Mouse (Mus musculus) Patski (cell line): ENCODE measurements around the gene Fmr1. TPM values are rescaled to one million over a fixed set of nuclear protein-coding genes. Genes with fewer than 3 reads are reported as not detected.
"Not testable (repeated sequence)": the region's sequence is repeated elsewhere in the genome, so short reads cannot be mapped to it uniquely, and the experiment has no call there.

ENCODE experiments used
- ATAC-seq: fragments of 100-300 bp; one replicate; pipeline ENCODE4 v1.8.0; 2021
- CTCF ChIA-PET: fragments of 350-600 bp; sonication (Branson Sonifier 250); formaldehyde crosslinking; loops from one replicate; lab custom pipeline; 2022; ENCODE audit warnings: inconsistent platforms; lab: Charles Lee
- POLR2A ChIA-PET: fragments of 350-600 bp; sonication (Branson Sonifier 250); formaldehyde crosslinking; loops from one replicate; lab custom pipeline; 2022; ENCODE audit warnings: antibody characterized with exemption, inconsistent platforms; lab: Charles Lee
- DNase-seq: peaks from one replicate; pipeline ENCODE4 v3.0.0-alpha.2; 2011; ENCODE audit warnings: low read depth, low spot score
- H3K27me3 ChIP-seq: fragments of 371-371 bp; one replicate; pipeline ENCODE4 v1.5.1; 2021
- CTCF ChIP-seq: fragments of 100-300 bp; IDR thresholded peaks from one replicate; pipeline ENCODE4 v1.5.1; 2021
- in situ Hi-C: fragments of 300-500 bp; cut with MboI; formaldehyde crosslinking; loops from 3 replicates; pipeline ENCODE4 v1.11.1; 2018; ENCODE audit warnings: low pct_unique_long_range_greater_than_20kb, mixed read lengths
- polyA plus RNA-seq: library from polyadenylated mRNA; unstranded; gene quantifications from one replicate; pipeline ENCODE4 v1.2.3, GENCODE M21; 2021

Fmr1 gene
- polyA plus RNA-seq: 46.3 TPM

- CTCF ChIA-PET: no interaction called here
- POLR2A ChIA-PET: no interaction called here
- ATAC-seq (peak; percentile 96), DNase-seq (peak; percentile 51)
- no peak for TF ChIP-seq CTCF
- peaks cover 25% of the 10 kb centered on the region for H3K27me3 ChIP-seq
- in situ Hi-C loops: no loop called here
Observed at GRCm38 (mm10) chrX:68678333-68678740, at the start of gene Fmr1. Gene Fmr1, plus strand, starts transcription at chrX:68678541.

GRCm38 (mm10) chrX:68641603-68642002 lies 36.7 kb upstream of the Fmr1 start:
- TF ChIP-seq CTCF: no peak
- ChIA-PET POLR2A (no interaction called here), CTCF (no interaction called here)
- DNase-seq (no peak), ATAC-seq (no peak)
- in situ Hi-C loops: no loop called here
- peaks cover 42% of the 10 kb centered on the region for H3K27me3 ChIP-seq

GRCm38 (mm10) chrX:68645154-68645919 lies 33.0 kb upstream of the Fmr1 start:
- no peak for ATAC-seq
- no peak for DNase-seq
- no peak for TF ChIP-seq CTCF
- peaks cover 36% of the 10 kb centered on the region for H3K27me3 ChIP-seq
- ChIA-PET CTCF (interaction anchor here (1.6 kb wide), 1 partner anchor 28 kb away, joined by 3 read pairs; no protein-coding TSS in a partner anchor), POLR2A (no interaction called here)
- in situ Hi-C loops: no loop called here

DNA sequence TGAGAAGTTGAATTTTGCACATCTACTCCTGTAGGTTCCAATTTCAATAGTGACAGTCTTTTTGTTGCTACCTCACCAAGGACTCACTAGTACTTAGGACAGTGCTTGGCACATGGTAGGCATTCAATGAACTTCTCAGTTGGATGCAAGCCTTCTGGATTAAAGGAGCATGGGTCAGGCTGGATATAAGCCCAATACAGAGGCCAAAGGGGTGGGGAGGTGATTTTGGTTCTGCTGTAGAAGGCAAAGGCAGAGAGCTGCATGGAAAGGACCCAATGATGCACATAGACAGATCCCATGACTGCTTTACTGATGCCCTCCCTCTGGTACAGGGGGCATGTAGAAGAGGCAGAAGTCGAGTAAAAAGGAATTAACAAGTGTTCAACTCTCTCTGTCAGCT lies 833 bp upstream of the Fmr1 start:
- in situ Hi-C loops: no loop called here
- DNase-seq (no peak), ATAC-seq (no peak)
- ChIA-PET POLR2A (no interaction called here), CTCF (no interaction called here)
- TF ChIP-seq CTCF: no peak
- H3K27me3 ChIP-seq: peaks cover 23% of the 10 kb centered on the region

DNA sequence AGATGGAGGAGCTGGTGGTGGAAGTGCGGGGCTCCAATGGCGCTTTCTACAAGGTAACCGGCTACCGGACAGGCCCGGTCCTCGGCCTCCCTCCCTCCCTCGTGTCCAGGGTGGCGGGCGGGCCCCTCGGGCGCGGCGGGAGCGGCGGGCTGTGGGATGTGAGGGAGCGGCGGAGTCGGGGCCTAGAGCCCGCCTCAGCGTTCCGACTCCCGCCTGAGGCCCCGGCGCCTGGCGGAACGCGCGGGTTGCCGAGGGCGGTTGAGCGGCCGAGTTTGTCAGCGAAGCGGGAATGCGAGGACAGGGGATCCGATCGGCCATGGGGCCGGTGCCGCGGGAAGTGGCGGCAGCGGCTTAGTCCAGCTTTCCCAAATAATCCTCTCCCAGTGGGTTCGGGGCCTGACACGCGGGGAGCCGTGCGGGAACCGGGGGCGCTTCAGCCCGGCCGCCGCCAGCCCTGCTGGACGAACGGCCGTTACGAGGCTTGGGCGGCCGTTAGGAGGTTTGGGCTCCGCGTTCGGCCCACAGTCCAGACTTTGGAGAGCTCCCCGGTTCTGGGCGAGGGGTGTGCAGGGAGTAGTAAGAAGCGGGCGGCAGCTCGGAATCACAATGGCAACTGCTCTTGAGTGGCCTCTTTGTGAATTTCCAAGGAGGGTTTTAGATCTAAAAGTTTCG lies 610 bp downstream of the Fmr1 start:
- CTCF ChIA-PET: no interaction called here
- H3K27me3 ChIP-seq: peaks cover 19% of the 10 kb centered on the region
- in situ Hi-C loops: no loop called here
- ATAC-seq (peak; percentile 57), DNase-seq (no peak)
- POLR2A ChIA-PET: no interaction called here
- no peak for TF ChIP-seq CTCF

GRCm38 (mm10) chrX:68684706-68685105 lies 6.4 kb downstream of the Fmr1 start:
- in situ Hi-C loops: no loop called here
- H3K27me3 ChIP-seq: peaks cover 41% of the 10 kb centered on the region
- no peak for DNase-seq
- ATAC-seq: no peak
- no peak for TF ChIP-seq CTCF
- CTCF ChIA-PET: no interaction called here
- POLR2A ChIA-PET: no interaction called here

DNA sequence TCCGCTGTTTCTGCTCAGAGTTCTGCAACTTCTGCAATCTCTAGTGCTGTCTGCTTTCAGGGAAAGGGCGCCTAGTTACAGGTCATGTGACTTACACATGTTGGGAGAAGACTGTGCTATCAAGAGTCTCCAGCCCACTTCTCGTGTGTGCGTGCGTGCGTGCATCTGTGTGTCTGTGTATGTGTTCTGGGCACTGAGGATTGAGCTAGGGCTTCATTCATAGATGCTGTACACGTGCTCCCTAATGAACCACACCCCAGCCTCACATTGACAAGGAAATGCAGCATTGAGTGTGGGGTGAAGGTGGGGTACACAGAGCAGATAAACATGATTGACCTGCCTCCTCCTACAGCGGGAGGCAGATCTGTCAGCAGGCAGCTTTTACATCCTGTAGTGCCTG lies 13.6 kb downstream of the Fmr1 start:
- CTCF ChIA-PET, ATAC-seq, in situ Hi-C loops, POLR2A ChIA-PET, DNase-seq: not testable (repeated sequence)
- H3K27me3 ChIP-seq: peaks cover 26% of the 10 kb centered on the region

GRCm38 (mm10) chrX:68736902-68737301 lies 58.6 kb downstream of the Fmr1 start:
- in situ Hi-C loops: no loop called here
- POLR2A ChIA-PET: no interaction called here
- TF ChIP-seq CTCF: no peak
- H3K27me3 ChIP-seq: peaks cover 17% of the 10 kb centered on the region
- no peak for DNase-seq
- ATAC-seq: no peak
- CTCF ChIA-PET: no interaction called here

GRCm38 (mm10) chrX:68740088-68740487 lies 61.7 kb downstream of the Fmr1 start:
- ChIA-PET POLR2A (no interaction called here), CTCF (no interaction called here)
- peaks cover 9% of the 10 kb centered on the region for H3K27me3 ChIP-seq
- TF ChIP-seq CTCF: no peak
- DNase-seq (no peak), ATAC-seq (no peak)
- in situ Hi-C loops: no loop called here

- in situ Hi-C loops: no loop called here
- ChIA-PET POLR2A (no interaction called here), CTCF (no interaction called here)
- H3K27me3 ChIP-seq: peaks cover 25% of the 10 kb centered on the region
- ATAC-seq (no peak), DNase-seq (no peak)
- TF ChIP-seq CTCF: no peak
Observed at GRCm38 (mm10) chrX:68761606-68762005, 83.3 kb downstream of the Fmr1 start, which contains the start of gene Fmr1nb. Gene Fmr1nb, plus strand, starts transcription at chrX:68761839.

Other genes with a start within 250 kb of the Fmr1 start
- not detected for gene Fmr1nb, start 83.3 kb downstream of the Fmr1 start, polyA plus RNA-seq
- gene Gm14698, start 142.6 kb downstream of the Fmr1 start, polyA plus RNA-seq: 3.9 TPM
- not detected for gene Gm6812, start 214.5 kb downstream of the Fmr1 start, polyA plus RNA-seq